Mouse (Mus musculus) hindbrain, embryonic 14.5 days (tissue): ENCODE results near the gene Numb. TPM values are rescaled to one million over a fixed set of nuclear protein-coding genes. Genes with fewer than 3 reads are reported as not detected.
A peak's percentile ranks its signal among the peaks of the same experiment; 100 is the strongest.

Source experiments
- ATAC-seq: fragments of 200-750 bp; cut with Nextera tagmentation; 2 replicates; pipeline ENCODE4 v1.8.0; 2017; ENCODE audit warnings: moderate number of reproducible peaks, mild to moderate bottlenecking, moderate TSS enrichment, moderate library complexity; ENCODE audit not compliant: low FRiP score
- DNase-seq: peaks from one replicate; pipeline ENCODE4 v3.0.0-alpha.2; 2015; ENCODE audit warnings: low spot score
- H3K27ac ChIP-seq: fragments of 300-500 bp; sonication (generic); 2 replicates; pipeline ENCODE4 v1.5.1; 2014; ENCODE audit warnings: mild to moderate bottlenecking, moderate library complexity
- H3K27me3 ChIP-seq: fragments of 300-500 bp; sonication (generic); 2 replicates; pipeline ENCODE4 v1.6.1; 2014; ENCODE audit warnings: mild to moderate bottlenecking, low read length, mixed read lengths; ENCODE audit not compliant: control insufficient read depth, insufficient read depth
- H3K36me3 ChIP-seq: fragments of 300-500 bp; sonication (generic); replicated peaks from 2 replicates; pipeline ENCODE4 v1.6.1; 2014; ENCODE audit not compliant: control insufficient read depth, insufficient read depth
- H3K4me1 ChIP-seq: fragments of 300-500 bp; sonication (generic); replicated peaks from 2 replicates; pipeline ENCODE4 v1.6.1; 2014; ENCODE audit warnings: antibody characterized with exemption, low read length, mixed read lengths; ENCODE audit not compliant: control insufficient read depth, insufficient read depth
- H3K4me2 ChIP-seq: fragments of 300-500 bp; sonication (generic); replicated peaks from 2 replicates; pipeline ENCODE4 v1.6.1; 2014; ENCODE audit warnings: mild to moderate bottlenecking, moderate library complexity
- H3K4me3 ChIP-seq: fragments of 300-500 bp; sonication (generic); replicated peaks from 2 replicates; pipeline ENCODE4 v1.5.1; 2014; ENCODE audit warnings: mild to moderate bottlenecking, low read length
- H3K9ac ChIP-seq: fragments of 300-500 bp; sonication (generic); 2 replicates; pipeline ENCODE4 v1.6.1; 2014
- H3K9me3 ChIP-seq: fragments of 300-500 bp; sonication (generic); 2 replicates; pipeline ENCODE4 v1.6.1; 2016; ENCODE audit warnings: low read length; ENCODE audit not compliant: control insufficient read depth
- whole genome bisulfite sequencing: fragments of 180-500 bp; shearing (Covaris S2); extraction: QIAGEN DNeasy Blood & Tissue Kit; methylation state at CpG from one replicate; pipeline ENCODE4 v1.1.7; 2014; 5-methylcytosine and 5-hydroxymethylcytosine counted together
- polyA plus RNA-seq: library from polyadenylated mRNA; unstranded; fragments of >200 nt; fragmentation: Nextera tagmentation; extraction: Ambion mirVana; gene quantifications from 2 replicates; pipeline ENCODE4 v1.2.1, GENCODE M21; 2014

Gene Numb
- polyA plus RNA-seq = 16.0 and 17.7 TPM in 2 replicates

GRCm38 (mm10) chr12:83921535-83922381 lies at the start of gene Numb:
Gene Numb, minus strand, starts transcription at chr12:83921934.
- Histone ChIP-seq H3K27me3 (no peaks in the 10 kb centered on the region), H3K4me2 (peak within 1 kb of the TSS; percentile 95), H3K9ac (peak within 1 kb of the TSS; percentile 81), H3K27ac (peak within 1 kb of the TSS; percentile 86), H3K4me3 (peak within 1 kb of the TSS; percentile 99), H3K36me3 (no peaks in the 10 kb centered on the region), H3K4me1 (peaks cover 22% of the 10 kb centered on the region), H3K9me3 (no peaks in the 10 kb centered on the region)
- DNase-seq (peak; percentile 97), ATAC-seq (peak; percentile 100)
- 2% methylated on average over 56 of the region's 63 CpGs for WGBS

GRCm38 (mm10) chr12:83965235-83965634 lies 43.5 kb upstream of the Numb start:
- DNase-seq = no peak
- Histone ChIP-seq H3K4me2 (no peak overlapping the region), H3K4me3 (no peak overlapping the region), H3K4me1 (no peaks in the 10 kb centered on the region), H3K36me3 (no peaks in the 10 kb centered on the region), H3K27ac (no peak overlapping the region), H3K27me3 (no peaks in the 10 kb centered on the region), H3K9ac (no peak overlapping the region), H3K9me3 (no peaks in the 10 kb centered on the region)
- ATAC-seq = no peak
- 90% methylated on average over 7 of the region's 7 CpGs for WGBS

- no peak overlapping the region for H3K9ac ChIP-seq
- peaks cover 29% of the 10 kb centered on the region for H3K36me3 ChIP-seq
- H3K4me3 ChIP-seq = no peak overlapping the region
- H3K9me3 ChIP-seq = no peaks in the 10 kb centered on the region
- H3K4me2 ChIP-seq = no peak overlapping the region
- H3K27me3 ChIP-seq = no peaks in the 10 kb centered on the region
- 92% methylated on average over 9 of the region's 9 CpGs for WGBS
- DNase-seq (no peak), ATAC-seq (no peak)
- H3K4me1 ChIP-seq = peaks cover 4% of the 10 kb centered on the region; the same call in 1 of the 2 replicates
- no peak overlapping the region for H3K27ac ChIP-seq
These were observed 36.5 kb upstream of the Numb start for GRCm38 (mm10) chr12:83958278-83958677.

GRCm38 (mm10) chr12:83951711-83952575 lies 30.2 kb upstream of the Numb start:
- ATAC-seq (no peak), DNase-seq (no peak)
- no peaks in the 10 kb centered on the region for H3K27me3 ChIP-seq
- no peaks in the 10 kb centered on the region for H3K9me3 ChIP-seq
- peaks cover 22% of the 10 kb centered on the region for H3K36me3 ChIP-seq
- H3K27ac ChIP-seq = 0 out of 2 replicates have a peak overlapping the region, but pooled peaks have one; percentile 79
- peaks cover 21% of the 10 kb centered on the region for H3K4me1 ChIP-seq
- H3K4me3 ChIP-seq = peak overlapping the region; percentile 86
- peak overlapping the region; percentile 80 for H3K9ac ChIP-seq
- peak overlapping the region; percentile 86 for H3K4me2 ChIP-seq
- WGBS = 71% methylated on average over 32 of the region's 32 CpGs

GRCm38 (mm10) chr12:83950840-83951701 lies 29.3 kb upstream of the Numb start:
- Histone ChIP-seq H3K27me3 (no peaks in the 10 kb centered on the region), H3K4me1 (peaks cover 21% of the 10 kb centered on the region), H3K36me3 (peaks cover 19% of the 10 kb centered on the region), H3K27ac (peak overlapping the region; percentile 79), H3K9me3 (no peaks in the 10 kb centered on the region), H3K4me3 (peak overlapping the region; percentile 86), H3K9ac (peak overlapping the region; percentile 80), H3K4me2 (peak overlapping the region; percentile 86)
- WGBS = under 1% methylated on average over 98 of the region's 116 CpGs
- peak; percentile 60 for ATAC-seq
- DNase-seq = peak; percentile 59

GRCm38 (mm10) chr12:83950493-83950839 lies 28.7 kb upstream of the Numb start, which contains the start of gene Riox1:
Gene Riox1, plus strand, starts transcription at chr12:83950608.
- Histone ChIP-seq H3K4me3 (peak within 1 kb of the TSS; percentile 86), H3K4me1 (peaks cover 21% of the 10 kb centered on the region), H3K4me2 (peak within 1 kb of the TSS; percentile 86), H3K9me3 (no peaks in the 10 kb centered on the region), H3K9ac (peak within 1 kb of the TSS; percentile 80), H3K36me3 (peaks cover 14% of the 10 kb centered on the region), H3K27ac (peak within 1 kb of the TSS; percentile 79), H3K27me3 (no peaks in the 10 kb centered on the region)
- ATAC-seq = peak; percentile 97
- DNase-seq = peak; percentile 86
- under 1% methylated on average over 37 of the region's 37 CpGs for WGBS

- H3K4me1 ChIP-seq = peaks cover 21% of the 10 kb centered on the region
- peaks cover 10% of the 10 kb centered on the region; the same call in 1 of the 2 replicates for H3K36me3 ChIP-seq
- DNase-seq = no peak
- no peak for ATAC-seq
- H3K27me3 ChIP-seq = no peaks in the 10 kb centered on the region
- peak overlapping the region; percentile 86 for H3K4me3 ChIP-seq
- no peak overlapping the region; the same call in 1 of the 2 replicates for H3K27ac ChIP-seq
- H3K9me3 ChIP-seq = no peaks in the 10 kb centered on the region
- peak overlapping the region; percentile 80 for H3K9ac ChIP-seq
- peak overlapping the region; percentile 86 for H3K4me2 ChIP-seq
- WGBS = 33% methylated on average over 11 of the region's 11 CpGs
These were observed 28.2 kb upstream of the Numb start for GRCm38 (mm10) chr12:83949776-83950492.

GRCm38 (mm10) chr12:83949043-83949442 lies 27.3 kb upstream of the Numb start:
- Histone ChIP-seq H3K9me3 (no peaks in the 10 kb centered on the region), H3K4me3 (no peak overlapping the region), H3K27ac (no peak overlapping the region), H3K36me3 (peaks cover 10% of the 10 kb centered on the region; the same call in 1 of the 2 replicates), H3K4me2 (no peak overlapping the region), H3K4me1 (peaks cover 21% of the 10 kb centered on the region), H3K9ac (no peak overlapping the region), H3K27me3 (no peaks in the 10 kb centered on the region)
- 91% methylated on average over 4 of the region's 4 CpGs for WGBS
- DNase-seq (no peak), ATAC-seq (no peak)
